Mouse (Mus musculus): ENCODE measurements around the gene Gpr3.

Gpr3 gene

DNA sequence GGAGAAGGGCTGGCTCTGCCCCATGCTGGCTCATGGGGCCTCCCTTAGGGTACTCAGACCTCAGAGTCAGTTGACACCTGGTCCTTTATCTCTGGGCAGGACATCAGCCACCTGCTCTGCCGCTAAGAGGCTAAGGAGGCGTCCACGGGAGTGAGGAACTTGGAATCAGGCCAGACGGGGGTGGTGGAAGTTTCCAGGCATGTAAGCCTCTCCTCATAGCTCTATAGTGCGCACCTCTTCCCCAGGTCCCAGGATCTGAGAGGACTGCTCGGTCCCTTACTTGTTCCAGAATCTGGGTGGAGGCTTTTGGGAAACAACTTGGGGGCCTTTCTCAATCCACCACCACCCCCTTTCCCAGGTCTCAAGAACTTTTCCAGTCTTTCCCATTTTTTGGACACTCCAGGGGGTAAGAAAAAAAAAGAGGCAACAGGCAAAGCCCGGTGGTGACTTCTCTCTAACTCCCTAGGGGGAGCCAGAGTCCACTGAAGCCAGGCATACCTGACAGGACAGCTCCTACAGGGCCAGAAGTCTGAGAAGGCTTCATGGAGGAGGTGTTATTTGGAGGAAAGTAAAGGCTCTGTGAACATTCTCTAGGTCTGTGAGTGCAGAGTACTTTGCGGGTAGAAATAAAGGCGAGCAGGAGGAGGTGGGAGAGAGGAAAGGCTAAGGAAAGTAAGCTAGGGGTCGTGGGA lies 21.1 kb upstream of the Gpr3 start:
- peak; percentile 73 for DNase-seq (ENCODE audit: low spot score)

DNA sequence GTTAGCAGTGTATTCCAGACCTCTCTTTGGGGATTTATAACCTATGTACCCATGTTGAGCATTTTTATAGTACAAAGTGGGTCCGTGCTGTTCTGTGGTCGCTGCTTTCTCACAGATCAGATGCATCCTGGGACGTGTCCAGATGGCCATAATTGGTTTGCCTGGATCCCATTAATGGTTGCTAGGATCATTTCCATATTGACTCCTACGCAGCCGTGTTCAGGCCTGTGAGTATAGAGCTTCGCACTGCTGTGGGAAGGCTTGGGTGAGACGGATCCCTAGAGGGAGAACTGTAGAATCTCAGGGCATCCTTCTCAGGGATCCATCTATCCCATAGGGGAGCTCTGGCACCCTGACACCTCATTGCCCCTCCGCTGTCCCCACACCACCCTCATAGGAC lies 17.2 kb upstream of the Gpr3 start:
- no peak for DNase-seq (ENCODE audit: low spot score)

DNA sequence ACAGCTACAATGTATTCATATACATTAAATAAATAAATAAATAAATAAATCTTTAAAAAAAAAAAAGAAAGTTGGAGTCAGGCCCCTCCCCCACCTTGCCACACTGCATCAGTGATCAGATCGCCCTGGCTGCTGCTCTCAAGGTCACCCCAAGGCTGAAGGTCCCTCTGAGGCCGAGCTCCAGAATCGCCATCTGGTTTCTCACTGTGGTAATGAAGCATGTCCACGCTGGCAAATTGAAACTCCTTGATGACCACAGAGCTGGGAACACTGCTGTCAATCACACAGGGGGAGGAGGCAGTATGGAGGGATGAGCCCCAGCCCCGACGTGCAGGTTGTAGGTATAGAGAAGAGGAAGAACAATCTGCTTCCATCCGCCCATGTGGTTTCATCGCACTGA lies 15.3 kb upstream of the Gpr3 start:
- DNase-seq (ENCODE audit: low spot score), result peak; percentile 73

DNA sequence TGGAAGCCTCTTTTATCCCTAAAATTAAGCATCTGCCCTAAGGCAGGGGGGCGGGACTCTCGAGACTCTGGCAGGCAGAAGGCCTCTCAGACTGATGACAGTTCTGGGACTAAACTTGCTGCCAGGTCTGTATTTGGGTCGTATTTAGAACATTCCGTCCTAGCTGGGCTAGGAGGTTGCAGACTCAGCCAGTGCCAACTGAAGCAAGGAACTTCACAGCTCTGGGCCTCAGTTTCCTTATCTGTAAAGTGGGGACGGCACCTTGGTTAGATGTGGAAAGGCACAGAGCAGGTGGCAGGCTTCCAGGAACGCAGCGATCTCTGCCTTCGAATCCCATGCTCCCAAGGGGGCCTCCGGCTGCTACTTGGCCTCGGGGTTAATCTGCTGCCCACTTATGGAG lies 13.7 kb upstream of the Gpr3 start:
- DNase-seq (ENCODE audit: low spot score), result no peak

DNA sequence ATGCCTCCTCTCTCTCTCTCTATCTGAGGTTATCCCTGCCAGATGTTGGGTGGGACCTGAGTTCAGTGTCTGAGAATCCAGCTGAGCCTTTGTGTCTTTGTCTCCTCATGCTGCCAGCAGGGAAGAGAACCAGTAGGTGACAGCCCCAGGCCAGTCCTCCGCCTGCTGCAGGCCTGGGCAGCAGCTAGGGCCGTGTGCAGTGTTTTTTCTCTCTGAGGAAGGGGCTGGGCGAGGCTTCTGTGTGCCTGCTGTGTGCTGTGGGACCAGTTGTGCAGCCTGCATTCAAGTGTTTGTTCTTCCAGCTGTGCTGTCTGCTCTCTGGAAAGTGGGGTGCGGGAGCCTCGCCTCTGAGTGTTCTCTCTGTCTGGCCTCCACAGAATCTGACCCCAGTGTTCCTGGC lies 11.5 kb upstream of the Gpr3 start:
- DNase-seq (ENCODE audit: low spot score), result no peak

DNA sequence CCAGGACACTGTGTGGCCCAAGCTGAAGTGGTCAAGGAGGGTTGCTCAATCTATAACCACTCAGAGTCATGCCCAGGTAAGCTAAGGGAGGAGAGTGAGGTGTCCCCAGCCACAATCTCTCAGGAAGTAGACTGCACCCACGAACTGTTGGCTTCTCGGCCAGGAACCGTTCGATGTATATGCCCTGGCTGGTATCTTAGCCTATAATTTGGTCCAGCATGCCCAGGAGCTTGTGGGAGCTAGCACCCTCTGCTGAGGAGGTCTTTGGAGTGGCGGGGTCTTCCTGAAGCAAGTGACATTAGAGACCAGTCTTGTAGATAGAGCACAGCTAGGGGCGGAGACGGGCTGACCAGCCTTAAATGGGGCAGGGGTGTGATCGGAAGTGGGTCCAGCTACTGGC lies 9.4 kb upstream of the Gpr3 start:
- no peak for DNase-seq (ENCODE audit: low spot score)

DNA sequence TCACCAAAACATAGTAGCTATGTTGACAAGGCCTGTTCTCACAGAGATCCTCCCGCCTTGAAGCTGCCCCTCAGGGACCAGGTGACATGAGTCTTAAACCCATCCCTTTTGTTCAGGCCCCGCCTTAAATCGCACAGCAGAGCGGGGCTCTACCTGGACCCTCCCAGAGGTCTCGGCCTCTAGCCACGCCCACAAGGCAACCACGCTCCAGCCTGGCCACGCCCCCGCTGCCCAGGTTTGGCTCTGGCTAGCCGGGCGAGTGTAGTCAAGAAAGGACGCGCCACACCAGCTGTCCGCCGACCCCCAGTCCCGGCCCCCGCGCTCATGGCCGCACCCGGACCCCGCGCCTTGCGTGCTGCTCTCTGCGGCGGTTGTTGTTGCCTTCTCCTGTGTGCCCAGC lies 8.3 kb upstream of the Gpr3 start:
- peak; percentile 75 for DNase-seq (ENCODE audit: low spot score)

DNA sequence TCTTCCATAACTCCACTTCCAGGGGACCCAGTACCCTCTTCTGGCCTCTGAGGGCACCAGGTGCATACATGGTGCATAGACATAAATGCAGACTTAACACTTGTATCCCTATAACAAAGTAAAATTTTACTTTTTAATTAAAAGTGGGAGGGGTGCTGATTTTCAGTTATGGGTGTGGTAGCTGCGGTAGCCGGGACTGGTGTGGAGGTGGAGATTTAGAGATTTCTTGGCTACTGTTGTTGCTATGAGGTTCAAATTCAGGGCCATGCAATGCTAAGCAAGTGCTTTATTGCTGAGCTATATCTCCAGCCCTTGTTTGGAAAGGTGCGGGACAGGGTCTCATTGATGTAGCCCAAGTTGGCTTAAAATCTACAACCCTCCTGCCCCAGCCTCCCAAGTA lies 6.4 kb upstream of the Gpr3 start:
- DNase-seq (ENCODE audit: low spot score), result no peak

DNA sequence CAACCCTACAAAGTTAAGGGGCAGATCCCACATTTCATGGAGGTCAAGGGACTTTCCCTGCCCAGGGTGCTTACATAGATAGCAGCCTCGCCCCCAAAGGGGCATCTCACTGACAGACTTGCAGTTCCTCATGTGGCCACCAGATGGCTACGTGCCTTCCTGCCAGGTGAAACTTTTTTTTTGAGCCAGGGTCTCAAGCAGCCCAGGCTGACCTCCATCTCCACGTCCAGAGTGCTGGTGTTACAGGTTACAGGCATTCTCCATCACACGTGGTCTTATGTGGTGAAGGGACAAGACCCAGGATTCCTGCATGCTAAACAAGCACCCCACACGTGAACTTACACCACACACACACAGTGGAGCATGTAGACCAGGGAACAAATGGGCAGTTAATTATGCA lies 5.3 kb upstream of the Gpr3 start:
- DNase-seq (ENCODE audit: low spot score), result peak; percentile 91

DNA sequence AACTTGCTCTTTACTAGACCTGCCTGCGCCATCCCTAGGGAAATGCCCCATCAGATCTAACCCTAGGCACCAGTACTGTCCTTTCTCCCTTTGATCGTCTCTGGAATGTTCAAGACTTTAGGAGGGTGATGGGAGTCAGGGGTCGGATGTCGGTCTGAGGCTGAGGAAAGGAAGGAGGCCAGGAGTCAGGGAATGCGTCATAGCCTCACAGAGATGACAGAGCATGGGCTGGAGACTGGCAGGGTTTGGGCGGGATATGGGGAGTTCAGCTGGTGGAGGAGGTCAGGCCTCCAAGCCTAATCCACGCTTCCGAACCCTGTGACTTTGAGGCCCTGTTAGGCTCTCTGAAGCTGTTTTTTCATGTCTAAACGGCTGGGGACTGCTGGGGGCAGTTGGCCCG lies 1.3 kb upstream of the Gpr3 start:
- DNase-seq (ENCODE audit: low spot score), result no peak

DNA sequence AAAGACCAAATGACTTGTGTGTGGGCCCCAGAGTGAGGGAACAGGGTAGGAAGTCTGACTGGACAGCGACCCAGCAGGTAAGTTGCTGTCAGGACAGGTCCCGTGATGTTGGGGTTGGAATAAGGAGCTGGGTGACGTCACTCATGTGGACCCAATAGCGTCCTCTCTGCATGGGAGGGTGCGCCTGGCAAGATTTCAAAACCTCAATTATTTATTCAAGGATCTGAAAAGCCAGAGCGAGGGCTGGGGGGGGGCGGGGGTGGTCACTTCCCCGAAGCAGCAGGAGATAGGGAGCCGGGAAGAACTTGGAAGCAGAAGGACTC lies 893 bp upstream of the Gpr3 start:
- no peak for DNase-seq (ENCODE audit: low spot score)

DNA sequence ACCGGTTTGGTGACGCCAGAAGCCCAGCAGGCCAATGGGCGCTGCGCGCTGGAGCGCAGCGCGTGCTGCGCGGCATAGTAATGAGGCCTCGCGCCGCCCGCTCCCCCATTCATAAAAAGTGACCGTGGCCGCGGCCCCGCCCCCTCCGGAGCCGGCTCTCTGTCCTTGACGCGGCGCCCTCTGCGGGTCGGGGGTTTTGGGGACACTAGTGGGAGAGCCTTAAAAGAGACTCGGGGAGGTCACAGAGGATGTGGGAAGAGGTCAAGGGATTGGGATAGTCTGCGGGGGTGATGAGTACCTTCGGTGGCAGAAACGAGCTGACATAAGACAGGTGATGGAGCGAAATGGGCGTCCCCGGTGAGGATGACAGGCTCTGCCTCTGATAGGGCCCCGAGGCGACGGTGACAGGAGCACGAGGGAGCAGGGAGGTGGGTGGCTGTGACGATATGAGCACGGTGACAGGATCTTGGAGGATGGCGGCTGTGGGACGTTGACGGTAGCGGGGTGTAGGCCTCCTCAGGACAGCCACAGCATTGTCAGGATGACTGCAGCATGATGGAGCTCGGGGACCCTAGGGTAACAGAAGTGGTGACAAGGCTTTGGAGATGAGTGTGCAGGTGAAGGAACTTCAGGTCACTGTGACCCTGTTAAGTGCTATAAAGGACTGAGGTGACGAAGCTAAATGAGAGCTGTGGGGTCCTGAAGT lies 379 bp upstream of the Gpr3 start:
- peak; percentile 79 for DNase-seq (ENCODE audit: low spot score)

DNA sequence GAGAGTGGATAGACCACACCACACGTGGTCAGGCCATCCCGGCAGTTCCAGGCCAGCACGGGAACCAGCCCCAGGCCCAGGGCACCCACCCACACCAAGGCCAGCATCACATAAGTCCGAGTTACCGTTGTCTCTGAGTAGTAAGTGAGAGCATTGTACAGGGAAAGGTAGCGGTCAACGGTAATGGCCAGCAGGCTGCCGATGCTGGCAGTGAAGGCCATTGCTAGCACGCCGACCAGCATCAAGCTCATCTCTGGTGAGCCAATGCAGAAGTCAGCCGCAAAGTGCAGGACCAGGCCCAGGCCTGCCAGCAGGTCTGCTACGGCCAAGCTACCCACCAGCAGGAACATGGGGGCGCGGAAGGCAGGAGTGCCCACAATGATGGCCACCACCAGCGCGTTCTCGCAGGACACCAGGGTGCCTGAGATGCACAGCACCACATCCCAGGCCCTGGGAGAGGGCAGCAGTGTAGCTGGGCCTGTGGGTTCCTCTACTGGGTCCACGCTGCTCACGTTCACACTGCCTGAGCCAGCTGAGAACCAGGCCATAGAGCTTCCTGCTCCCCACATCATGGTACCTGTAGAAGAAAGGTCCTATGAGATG lies 1.4 kb downstream of the Gpr3 start:
- DNase-seq (ENCODE audit: low spot score), result no peak

DNA sequence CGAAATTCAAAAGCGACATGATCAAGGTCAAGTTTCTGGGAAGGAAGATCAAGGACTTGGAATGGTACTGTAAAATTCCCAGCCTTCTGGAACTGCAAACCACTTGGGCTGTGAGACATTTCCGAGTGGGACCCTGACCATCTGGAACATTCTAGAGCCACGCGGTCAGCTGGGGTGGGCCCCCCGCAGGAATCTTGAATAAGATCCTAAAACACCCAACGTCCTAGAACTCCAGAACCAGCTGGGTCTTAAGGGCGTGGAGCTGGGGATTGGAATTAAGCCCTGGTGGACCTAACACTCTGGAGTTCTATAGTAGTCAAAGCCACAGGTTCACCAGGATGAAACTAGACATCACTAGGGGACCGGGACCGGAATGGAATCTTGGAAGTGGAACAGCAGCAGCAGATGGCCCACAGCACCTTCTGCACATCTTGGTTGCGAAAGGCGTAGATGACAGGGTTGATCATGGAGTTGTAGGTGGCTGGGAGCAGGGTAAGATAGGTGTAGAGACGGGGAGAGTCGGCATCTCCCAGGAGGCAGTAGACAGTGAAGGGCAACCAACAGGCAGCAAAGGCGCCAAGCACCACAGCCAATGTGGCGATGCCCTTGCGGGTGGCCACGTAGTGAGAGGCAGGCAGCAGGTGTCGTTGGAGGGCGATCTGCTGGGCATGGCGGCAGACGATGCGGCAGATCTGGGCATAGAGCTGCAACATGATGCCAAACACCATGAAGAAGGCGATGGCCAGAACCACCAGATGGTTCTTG lies 2.1 kb downstream of the Gpr3 start:
- DNase-seq (ENCODE audit: low spot score), result no peak

DNA sequence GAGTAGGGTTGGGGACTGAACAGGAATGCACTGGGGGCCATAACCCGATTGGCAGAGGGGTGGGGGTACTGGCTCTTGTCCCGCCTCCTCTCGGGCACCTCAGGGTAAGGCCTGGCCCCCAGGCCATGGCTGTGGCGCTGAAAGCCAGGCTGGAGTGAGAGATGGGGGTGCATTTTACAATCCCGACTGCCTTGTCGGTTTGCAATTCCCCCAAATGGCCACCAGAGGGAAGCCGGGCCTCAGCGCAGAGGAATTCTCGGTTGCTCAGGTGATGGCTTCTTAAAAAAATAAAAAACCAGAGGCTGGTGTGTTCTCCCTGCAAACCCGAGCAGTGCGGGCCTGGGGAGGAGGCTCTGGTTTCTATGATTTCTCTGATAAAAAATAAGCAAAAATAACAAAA lies 3.0 kb downstream of the Gpr3 start:
- peak; percentile 74 for DNase-seq (ENCODE audit: low spot score)

DNA sequence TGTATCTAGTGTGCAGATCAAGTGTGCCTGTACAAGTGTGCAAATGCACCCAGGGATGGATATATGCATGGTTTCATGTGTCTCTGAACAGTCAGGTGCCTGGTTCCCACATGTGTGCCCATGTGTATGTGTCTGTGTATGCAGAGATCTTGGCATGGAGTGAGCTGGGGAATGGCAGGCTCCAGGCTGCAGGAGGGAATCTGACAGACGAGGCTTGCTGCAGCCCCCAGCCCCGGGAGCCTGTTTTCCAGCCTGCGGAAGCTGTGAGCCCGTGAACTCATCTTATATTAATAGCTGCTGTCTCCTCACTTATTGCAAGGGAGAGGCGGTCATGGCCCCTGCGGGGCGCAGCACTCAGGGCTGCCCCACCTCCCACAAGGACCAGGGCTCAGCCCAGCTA lies 8.0 kb downstream of the Gpr3 start:
- DNase-seq (ENCODE audit: low spot score), result no peak

DNA sequence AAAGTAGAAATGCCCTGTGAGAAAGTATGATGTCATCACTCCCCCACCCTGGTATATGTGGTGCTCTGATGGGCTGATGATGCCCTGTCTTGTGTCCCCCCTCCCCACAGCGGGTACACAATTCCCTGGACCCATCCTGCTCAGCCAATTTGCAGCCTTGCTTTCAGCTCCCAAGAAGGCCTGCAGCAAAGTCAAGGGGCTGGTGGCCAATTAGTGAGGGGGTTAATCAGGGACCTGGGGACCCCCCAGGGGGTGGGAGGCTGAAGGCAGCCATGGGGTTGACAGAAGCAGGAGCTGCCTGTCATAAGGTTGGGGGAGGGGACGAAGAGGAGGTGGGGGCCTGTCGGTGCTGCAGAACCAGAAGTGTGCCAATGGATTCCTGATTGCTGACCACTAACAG lies 8.7 kb downstream of the Gpr3 start:
- DNase-seq (ENCODE audit: low spot score), result no peak

DNA sequence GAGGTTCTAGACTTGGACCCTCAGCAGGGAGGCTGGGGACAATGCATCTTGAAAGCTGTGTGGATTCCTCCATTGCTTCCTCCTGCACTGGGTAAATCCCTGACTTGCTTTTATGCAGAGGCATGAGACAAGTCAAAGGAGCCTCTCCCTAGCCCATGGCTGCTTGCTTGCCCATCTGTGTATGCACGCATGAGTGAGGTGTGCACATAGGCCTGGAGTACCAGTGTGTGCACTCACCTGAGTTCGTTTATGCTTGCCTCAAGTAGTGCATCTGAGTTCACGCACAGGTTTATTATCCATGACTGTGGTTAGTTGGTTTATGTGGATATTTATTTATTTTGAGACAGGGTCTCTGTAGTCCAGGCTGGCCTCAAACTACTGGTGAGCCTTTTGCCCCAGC lies 10.1 kb downstream of the Gpr3 start:
- DNase-seq (ENCODE audit: low spot score), result no peak

DNA sequence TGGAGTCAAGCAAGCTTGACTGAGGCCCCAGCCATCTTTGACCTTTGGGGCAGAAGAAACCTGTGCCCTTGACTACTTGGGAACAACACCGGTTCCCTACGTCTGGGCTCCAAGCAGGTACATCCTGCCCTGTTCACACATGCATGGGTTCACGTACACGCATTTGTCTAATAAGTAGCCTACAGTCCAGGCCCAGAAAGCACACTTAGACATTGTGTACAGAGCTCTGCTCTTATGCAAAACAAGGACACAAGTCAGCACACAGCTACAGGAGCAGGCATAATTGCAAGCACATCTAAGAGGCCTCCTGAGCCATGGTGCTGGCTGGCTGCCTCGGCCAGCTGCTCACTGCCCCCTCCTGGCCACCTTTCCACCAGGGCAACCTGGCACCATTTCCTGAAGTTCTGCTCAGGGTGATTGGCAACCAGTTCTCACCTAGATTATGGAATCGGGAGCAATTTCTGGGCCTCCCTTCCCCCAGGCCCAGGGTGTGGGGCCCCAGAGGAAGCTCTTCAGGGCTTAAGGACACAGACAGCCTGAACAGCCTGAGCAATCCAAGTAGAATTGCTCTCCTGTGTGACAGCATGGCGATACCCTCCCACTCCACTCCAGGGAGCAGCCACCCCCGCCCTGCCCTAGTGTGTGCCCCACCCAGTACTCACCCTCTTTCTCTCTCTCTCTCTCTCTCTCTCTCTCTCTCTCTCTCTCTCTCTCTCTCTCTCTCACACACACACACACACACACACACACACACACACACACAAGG lies 11.1 kb downstream of the Gpr3 start:
- DNase-seq (ENCODE audit: low spot score), result peak; percentile 56

DNA sequence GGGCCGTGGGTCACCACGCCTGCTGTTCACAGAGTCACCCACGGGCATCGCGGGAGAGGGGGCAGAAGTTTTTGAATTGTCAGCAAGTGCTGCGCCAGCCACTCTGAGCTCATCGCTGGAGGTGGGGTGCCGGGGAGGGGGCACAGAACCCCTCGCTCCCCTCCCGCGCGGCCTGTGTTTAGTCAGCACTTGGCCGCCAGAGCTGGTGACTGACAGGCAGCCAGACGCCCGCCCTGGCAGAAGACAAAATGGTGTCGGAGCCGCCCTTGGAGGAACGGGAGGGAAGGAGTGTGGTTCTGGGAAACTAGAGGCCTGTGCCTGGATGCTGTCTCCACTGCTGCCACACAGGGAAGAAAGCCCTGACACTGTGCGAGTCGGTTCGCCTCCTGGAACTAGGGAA lies 12.0 kb downstream of the Gpr3 start:
- no peak for DNase-seq (ENCODE audit: low spot score)

DNA sequence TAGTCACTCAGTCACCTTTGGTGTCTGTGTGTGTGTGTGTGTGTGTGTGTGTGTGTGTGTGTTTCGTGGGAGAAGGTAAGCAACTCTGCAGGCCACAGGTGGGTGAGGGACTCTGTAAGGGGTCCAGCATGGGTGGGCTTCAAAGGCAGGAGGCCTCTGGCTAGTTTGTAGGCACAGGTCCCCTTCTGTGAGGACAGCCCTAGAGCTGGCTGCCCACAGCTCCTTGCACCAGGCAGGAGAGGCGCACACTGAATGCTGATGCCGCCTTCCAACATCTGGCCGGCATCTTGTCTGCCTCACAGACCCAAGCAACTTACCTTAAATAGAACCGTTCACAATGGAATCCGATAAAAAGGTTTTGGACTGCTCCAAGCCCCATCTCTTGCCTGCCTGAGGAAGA lies 12.6 kb downstream of the Gpr3 start:
- no peak for DNase-seq (ENCODE audit: low spot score)
